Mouse (Mus musculus) liver, embryonic 14.5 days (tissue): ENCODE measurements at regions not wholly inside any gene's neighbourhood (a gene's known extent, or its start where the extent isn't known, plus 50 kb on each side); places are given as distances from the start of the nearest gene placed in this dataset.

Experiments
- CTCF ChIP-seq: IDR thresholded peaks from 2 replicates; pipeline ENCODE4 v1.5.1; 2016; ENCODE audit warnings: antibody characterized with exemption, low read depth, control low read depth
- EP300 ChIP-seq: IDR thresholded peaks from 2 replicates; pipeline ENCODE4 v1.6.1; 2016; ENCODE audit warnings: antibody characterized with exemption, low read depth

DNA sequence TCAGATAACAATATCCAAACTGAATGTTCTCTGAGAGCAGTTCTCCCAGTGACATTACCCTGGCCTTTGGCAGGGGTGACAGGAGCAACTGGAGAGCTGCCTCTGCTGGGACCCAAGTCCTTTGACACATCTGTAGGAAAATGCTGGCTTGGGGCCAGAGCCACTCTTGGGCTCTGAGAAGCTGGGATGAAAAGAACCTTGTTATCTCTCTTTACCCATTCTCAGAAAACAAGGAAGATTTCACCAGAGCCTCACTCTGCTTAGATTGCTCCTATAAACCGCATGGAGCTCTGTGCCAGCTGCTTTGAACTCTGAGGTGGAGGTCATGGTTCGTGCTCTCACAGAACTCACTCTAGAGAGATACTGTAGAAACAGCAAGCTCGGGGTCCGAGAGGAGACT is 71.7 kb upstream of the Jak1 start:
- no peak for TF ChIP-seq CTCF
- TF ChIP-seq EP300 = no peak
